Mouse (Mus musculus) MEL (cell line): ENCODE results near the gene Arpp21.

Source experiments
- POLR2A ChIP-seq, 2 experiments: IDR thresholded peaks; 2 replicates each; pipeline ENCODE4 v1.6.1; 2011 to 2012; ENCODE audit warnings: low read length in 2 of 2, mild to moderate bottlenecking in 2 of 2, control low read depth in 1 of 2, improper control_type of control experiment in 1 of 2, low read depth in 1 of 2, moderate library complexity in 1 of 2; ENCODE audit not compliant: control insufficient read depth in 1 of 2, insufficient read depth in 1 of 2, poor library complexity in 1 of 2
- POLR2AphosphoS2 ChIP-seq: IDR thresholded peaks from 2 replicates; pipeline ENCODE4 v1.6.1; 2011; ENCODE audit warnings: low read length, improper control_type of control experiment
- TCF12 ChIP-seq: IDR thresholded peaks from 2 replicates; pipeline ENCODE4 v1.6.1; 2014; ENCODE audit warnings: low read depth, mild to moderate bottlenecking, inconsistent platforms, low read length, improper control_type of control experiment, moderate library complexity

- TF ChIP-seq POLR2AphosphoS2: no peak
- TF ChIP-seq POLR2A (IDR thresholded peaks at IDR 0.05; ENCODE audit: control insufficient read depth in 1 of 2, insufficient read depth in 1 of 2, low read depth in 1 of 2, low read length in 2 of 2, poor library complexity in 1 of 2): no peak
- no peak for TF ChIP-seq TCF12
Observed at GRCm38 (mm10) chr9:112251339-112251738, 15.6 kb upstream of the Arpp21 start.
